Mouse (Mus musculus) forebrain, embryonic 16.5 days (tissue): ENCODE measurements around the gene Nkx2-3. TPM values are rescaled to one million over a fixed set of nuclear protein-coding genes. Genes with fewer than 3 reads are reported as not detected.

ENCODE experiments used
- ATAC-seq: fragments of 200-750 bp; cut with Nextera tagmentation; 2 replicates; pipeline ENCODE4 v1.8.0; 2017; ENCODE audit warnings: mild to moderate bottlenecking, moderate library complexity
- H3K27ac ChIP-seq: fragments of 300-500 bp; sonication (generic); 2 replicates; pipeline ENCODE4 v1.5.1; 2014; ENCODE audit warnings: low read length, control low read depth
- H3K27me3 ChIP-seq: fragments of 300-500 bp; sonication (generic); replicated peaks from 2 replicates; pipeline ENCODE4 v1.6.1; 2014; ENCODE audit warnings: low read length; ENCODE audit not compliant: control insufficient read depth, insufficient read depth
- H3K36me3 ChIP-seq: fragments of 300-500 bp; sonication (generic); 2 replicates; pipeline ENCODE4 v1.6.1; 2014; ENCODE audit not compliant: control insufficient read depth, insufficient read depth
- H3K4me1 ChIP-seq: fragments of 300-500 bp; sonication (generic); replicated peaks from 2 replicates; pipeline ENCODE4 v1.6.1; 2014; ENCODE audit warnings: low read length; ENCODE audit not compliant: control insufficient read depth, insufficient read depth
- H3K4me2 ChIP-seq: fragments of 300-500 bp; sonication (generic); 2 replicates; pipeline ENCODE4 v1.6.1; 2014; ENCODE audit warnings: mild to moderate bottlenecking, low read length, control low read depth
- H3K4me3 ChIP-seq: fragments of 300-500 bp; sonication (generic); replicated peaks from 2 replicates; pipeline ENCODE4 v1.5.1; 2014; ENCODE audit warnings: mild to moderate bottlenecking, low read length, control low read depth
- H3K9ac ChIP-seq: fragments of 300-500 bp; sonication (generic); replicated peaks from 2 replicates; pipeline ENCODE4 v1.6.1; 2014; ENCODE audit warnings: low read depth, low read length, control low read depth
- H3K9me3 ChIP-seq: fragments of 300-500 bp; sonication (generic); 2 replicates; pipeline ENCODE4 v1.6.1; 2016; ENCODE audit warnings: low read length; ENCODE audit not compliant: control insufficient read depth
- WGBS: fragments of 180-500 bp; shearing (Covaris S2); extraction: QIAGEN DNeasy Blood & Tissue Kit; methylation state at CpG from one replicate; pipeline ENCODE4 v1.1.7; 2014; 5-methylcytosine and 5-hydroxymethylcytosine counted together
- polyA plus RNA-seq: library from polyadenylated mRNA; unstranded; fragments of >200 nt; fragmentation: Nextera tagmentation; extraction: Ambion mirVana; gene quantifications from 2 replicates; pipeline ENCODE4 v1.2.1, GENCODE M21; 2015

The Nkx2-3 gene
- polyA plus RNA-seq, 1 experiment from 2014 or later: 2.2 TPM

GRCm38 (mm10) chr19:43603521-43603920 is 8.6 kb upstream of the Nkx2-3 start:
- Histone ChIP-seq H3K27ac (no peak overlapping the region), H3K9me3 (no peaks in the 10 kb centered on the region), H3K4me3 (no peak overlapping the region), H3K27me3 (peaks cover 87% of the 10 kb centered on the region), H3K4me2 (no peak overlapping the region), H3K36me3 (no peaks in the 10 kb centered on the region), H3K9ac (no peak overlapping the region), H3K4me1 (no peaks in the 10 kb centered on the region)
- no peak for ATAC-seq
- under 1% methylated on average over 5 of the region's 5 CpGs for WGBS

DNA sequence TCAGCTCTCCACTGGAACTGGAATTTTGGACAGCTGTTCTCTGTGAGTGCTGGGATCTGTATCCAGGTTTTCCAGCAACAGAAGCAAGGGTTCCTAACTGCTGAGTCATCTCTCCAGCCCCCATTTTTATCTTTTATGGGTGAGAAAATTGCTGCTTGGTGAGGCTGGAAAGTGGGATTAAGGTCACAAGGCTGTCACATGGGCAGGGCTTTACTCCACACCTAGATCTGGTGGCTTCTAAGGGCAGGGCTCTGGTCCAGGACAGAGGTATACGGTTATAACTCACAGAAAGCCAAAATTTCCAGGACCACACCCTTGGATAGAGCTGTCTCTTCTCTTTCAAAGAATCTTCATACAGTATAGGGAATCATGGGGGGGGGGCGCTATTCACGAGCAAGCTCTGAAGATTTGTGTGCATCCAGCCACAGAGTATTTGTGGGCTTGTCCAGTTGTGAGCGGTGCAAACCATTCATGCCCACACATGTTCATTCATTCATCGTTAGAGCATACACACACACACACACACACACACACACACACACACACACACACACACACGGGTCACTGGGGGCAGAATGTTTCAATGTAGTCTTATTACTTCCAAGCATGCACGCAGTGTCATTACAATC is 7.5 kb upstream of the Nkx2-3 start:
- no peak overlapping the region for H3K27ac ChIP-seq
- no peak overlapping the region for H3K4me2 ChIP-seq
- peaks cover 83% of the 10 kb centered on the region for H3K27me3 ChIP-seq
- H3K4me3 ChIP-seq: no peak overlapping the region
- ATAC-seq: no peak
- H3K4me1 ChIP-seq: no peaks in the 10 kb centered on the region
- 8% methylated on average over 7 of the region's 7 CpGs for WGBS
- no peaks in the 10 kb centered on the region for H3K36me3 ChIP-seq
- H3K9ac ChIP-seq: no peak overlapping the region
- no peaks in the 10 kb centered on the region for H3K9me3 ChIP-seq

DNA sequence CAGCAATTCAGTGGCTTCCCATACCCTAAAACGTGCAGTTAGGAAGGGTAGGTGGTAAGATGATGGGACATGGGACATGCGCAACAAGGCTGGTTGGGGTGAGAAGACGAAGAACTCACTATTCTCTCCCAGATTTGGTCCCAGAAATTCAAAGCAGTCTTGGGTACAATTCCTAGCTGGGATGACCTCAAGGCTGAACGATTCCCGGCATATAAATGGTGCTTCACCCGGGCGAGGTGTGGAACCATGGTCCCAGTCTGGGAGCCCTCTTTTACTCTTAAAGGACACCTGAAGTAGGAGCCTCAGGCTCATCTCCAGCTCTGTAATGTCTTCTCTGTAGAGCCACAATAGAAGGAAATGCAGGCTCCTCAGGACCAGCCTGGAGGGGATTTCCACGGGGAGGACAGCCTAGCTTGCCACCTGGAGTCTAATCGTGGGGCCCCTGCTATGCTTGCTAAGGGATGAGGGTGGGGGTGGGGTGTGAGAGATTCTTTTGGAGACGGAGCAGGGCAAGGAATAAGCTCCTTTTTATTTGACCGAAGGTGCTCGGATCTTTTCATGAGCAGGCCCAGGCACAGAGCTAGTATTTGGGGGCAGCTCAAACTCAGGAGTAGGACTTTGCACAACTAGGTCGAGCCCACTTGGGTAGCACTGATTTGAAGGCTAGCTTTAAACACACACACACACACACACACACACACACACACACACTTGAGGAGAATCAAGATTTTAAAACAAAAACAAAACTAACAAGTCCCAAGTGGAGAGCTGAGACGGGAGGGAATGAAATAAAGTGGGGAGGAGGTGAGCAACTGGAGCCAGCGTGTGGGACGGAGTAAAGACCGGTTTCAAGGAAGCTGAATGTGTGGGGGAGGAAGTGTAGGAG is 6.2 kb upstream of the Nkx2-3 start:
- H3K9ac ChIP-seq: no peak overlapping the region
- ATAC-seq: no peak
- H3K4me3 ChIP-seq: no peak overlapping the region
- no peak overlapping the region for H3K4me2 ChIP-seq
- no peaks in the 10 kb centered on the region for H3K4me1 ChIP-seq
- under 1% methylated on average over 17 of the region's 17 CpGs for WGBS
- peaks cover 83% of the 10 kb centered on the region for H3K27me3 ChIP-seq
- H3K9me3 ChIP-seq: no peaks in the 10 kb centered on the region
- no peaks in the 10 kb centered on the region for H3K36me3 ChIP-seq
- no peak overlapping the region for H3K27ac ChIP-seq

DNA sequence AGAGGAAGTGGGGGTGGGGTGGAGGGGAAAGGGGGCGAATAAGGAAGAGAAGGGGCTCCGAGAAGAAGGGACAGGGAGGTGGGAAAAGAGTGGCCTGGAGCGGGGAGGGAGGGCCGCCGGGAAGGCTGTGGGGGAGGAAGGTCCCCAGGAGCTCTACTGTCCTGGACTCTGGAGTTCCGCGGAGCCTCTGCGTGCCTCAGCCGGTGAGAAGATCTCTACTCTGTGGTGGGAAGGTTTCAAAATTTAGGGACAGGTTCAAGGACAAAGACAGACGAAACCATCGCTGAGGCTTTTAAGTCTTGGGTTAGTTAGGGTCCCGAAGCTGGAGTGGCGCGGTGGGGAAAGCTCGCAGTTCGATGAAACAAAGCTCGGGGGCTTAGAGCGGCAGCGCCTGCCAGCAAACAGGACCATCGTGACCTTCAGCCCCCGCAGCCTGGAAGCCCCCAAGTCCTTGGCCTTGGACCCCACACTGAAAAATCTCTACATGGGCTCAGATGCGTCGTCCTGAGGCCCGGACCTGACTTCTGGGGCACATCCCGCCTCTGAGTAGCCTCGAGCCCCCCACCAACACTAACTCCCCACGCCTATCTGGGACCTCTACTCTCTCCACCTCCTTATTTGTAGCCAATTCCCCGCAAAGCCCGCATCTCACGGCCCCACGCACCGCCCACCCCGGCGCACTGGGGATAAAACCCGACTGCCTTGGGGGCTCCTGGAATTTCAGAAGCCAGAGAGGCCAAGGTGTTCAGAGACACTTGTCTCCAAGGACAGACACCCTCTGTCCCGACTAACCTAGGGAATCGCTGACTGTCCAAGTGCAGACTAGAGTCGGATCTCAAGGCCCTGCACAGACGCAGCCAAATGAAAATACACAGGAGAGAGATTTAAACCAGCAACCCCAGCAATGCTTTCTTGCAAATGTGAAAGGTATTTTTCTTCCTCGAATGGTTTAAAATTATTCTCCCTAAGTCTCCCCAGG is 5.3 kb upstream of the Nkx2-3 start:
- no peak overlapping the region for H3K4me3 ChIP-seq
- WGBS: 1% methylated on average over 40 of the region's 40 CpGs
- H3K9me3 ChIP-seq: no peaks in the 10 kb centered on the region
- H3K27ac ChIP-seq: no peak overlapping the region
- no peaks in the 10 kb centered on the region for H3K36me3 ChIP-seq
- no peak overlapping the region for H3K4me2 ChIP-seq
- ATAC-seq: no peak
- no peaks in the 10 kb centered on the region for H3K4me1 ChIP-seq
- no peak overlapping the region for H3K9ac ChIP-seq
- H3K27me3 ChIP-seq: peaks cover 84% of the 10 kb centered on the region

GRCm38 (mm10) chr19:43607842-43608680 is 4.1 kb upstream of the Nkx2-3 start:
- H3K9ac ChIP-seq: no peak overlapping the region
- no peaks in the 10 kb centered on the region for H3K36me3 ChIP-seq
- 2% methylated on average over 11 of the region's 11 CpGs for WGBS
- peaks cover 7% of the 10 kb centered on the region; the same call in 1 of the 2 replicates for H3K4me1 ChIP-seq
- H3K27me3 ChIP-seq: peaks cover 74% of the 10 kb centered on the region
- H3K4me2 ChIP-seq: no peak overlapping the region
- no peak overlapping the region for H3K4me3 ChIP-seq
- H3K9me3 ChIP-seq: no peaks in the 10 kb centered on the region
- no peak for ATAC-seq
- no peak overlapping the region for H3K27ac ChIP-seq

- peaks cover 66% of the 10 kb centered on the region for H3K27me3 ChIP-seq
- H3K9me3 ChIP-seq: no peaks in the 10 kb centered on the region
- WGBS: 12% methylated on average over 8 of the region's 8 CpGs
- ATAC-seq: no peak
- no peak overlapping the region for H3K4me2 ChIP-seq
- H3K36me3 ChIP-seq: no peaks in the 10 kb centered on the region
- no peak overlapping the region for H3K9ac ChIP-seq
- H3K4me1 ChIP-seq: peaks cover 7% of the 10 kb centered on the region; the same call in 1 of the 2 replicates
- no peak overlapping the region for H3K27ac ChIP-seq
- no peak overlapping the region for H3K4me3 ChIP-seq
These were observed 3.2 kb upstream of the Nkx2-3 start for GRCm38 (mm10) chr19:43608711-43609457.

- Histone ChIP-seq H3K4me1 (peaks cover 14% of the 10 kb centered on the region), H3K9ac (no peak overlapping the region), H3K4me2 (no peak overlapping the region), H3K36me3 (no peaks in the 10 kb centered on the region), H3K27ac (no peak overlapping the region), H3K9me3 (no peaks in the 10 kb centered on the region), H3K27me3 (peaks cover 58% of the 10 kb centered on the region), H3K4me3 (no peak overlapping the region)
- whole genome bisulfite sequencing: 6% methylated on average over 25 of the region's 25 CpGs
- no peak for ATAC-seq
These were observed 2.4 kb upstream of the Nkx2-3 start for GRCm38 (mm10) chr19:43609458-43610330.
